Mouse (Mus musculus) neural tube, embryonic 14.5 days (tissue): ENCODE measurements around the gene Crisp2. TPM values are rescaled to one million over a fixed set of nuclear protein-coding genes. Genes with fewer than 3 reads are reported as not detected.

Experiments
- ATAC-seq: fragments of 200-750 bp; cut with Nextera tagmentation; 2 replicates; pipeline ENCODE4 v1.8.0; 2017; ENCODE audit warnings: low read depth, mild to moderate bottlenecking, moderate TSS enrichment, moderate library complexity
- H3K27ac ChIP-seq: fragments of 300-500 bp; sonication (generic); 2 replicates; pipeline ENCODE4 v1.5.1; 2014; ENCODE audit warnings: low read depth, mild to moderate bottlenecking, control low read depth, low read length, moderate library complexity, mixed read lengths
- H3K27me3 ChIP-seq: fragments of 300-500 bp; sonication (generic); 2 replicates; pipeline ENCODE4 v1.6.1; 2014; ENCODE audit warnings: low read length; ENCODE audit not compliant: control insufficient read depth, insufficient read depth
- H3K36me3 ChIP-seq: fragments of 300-500 bp; sonication (generic); 2 replicates; pipeline ENCODE4 v1.6.1; 2014; ENCODE audit warnings: low read length, mixed read lengths; ENCODE audit not compliant: control insufficient read depth, insufficient read depth
- H3K4me1 ChIP-seq: fragments of 300-500 bp; sonication (generic); 2 replicates; pipeline ENCODE4 v1.6.1; 2014; ENCODE audit warnings: low read length; ENCODE audit not compliant: control insufficient read depth, insufficient read depth
- H3K4me2 ChIP-seq: fragments of 300-500 bp; sonication (generic); 2 replicates; pipeline ENCODE4 v1.6.1; 2014; ENCODE audit warnings: mild to moderate bottlenecking, low read depth, low read length, control low read depth
- H3K4me3 ChIP-seq: fragments of 300-500 bp; sonication (generic); 2 replicates; pipeline ENCODE4 v1.5.1; 2014; ENCODE audit warnings: low read depth, low read length, control low read depth, mixed read lengths
- H3K9ac ChIP-seq: fragments of 300-500 bp; sonication (generic); replicated peaks from 2 replicates; pipeline ENCODE4 v1.6.1; 2014; ENCODE audit warnings: low read depth, mild to moderate bottlenecking, control low read depth, low read length, mixed read lengths
- H3K9me3 ChIP-seq: fragments of 300-500 bp; sonication (generic); 2 replicates; pipeline ENCODE4 v1.6.1; 2016; ENCODE audit warnings: low read length; ENCODE audit not compliant: control insufficient read depth
- WGBS: fragments of 180-500 bp; shearing (Covaris S2); extraction: QIAGEN DNeasy Blood & Tissue Kit; methylation state at CpG from one replicate; pipeline ENCODE4 v1.1.7; 2014; 5-methylcytosine and 5-hydroxymethylcytosine counted together
- polyA plus RNA-seq: library from polyadenylated mRNA; unstranded; fragments of >200 nt; fragmentation: Nextera tagmentation; extraction: Ambion mirVana; gene quantifications from 2 replicates; pipeline ENCODE4 v1.2.1, GENCODE M21; 2014

Gene Crisp2
- not detected in 2 replicates for polyA plus RNA-seq

- Histone ChIP-seq H3K9ac (no peak within 1 kb of the TSS), H3K27ac (no peak within 1 kb of the TSS), H3K4me3 (no peak within 1 kb of the TSS), H3K9me3 (no peaks in the 10 kb centered on the region), H3K4me2 (no peak within 1 kb of the TSS), H3K4me1 (no peaks in the 10 kb centered on the region), H3K36me3 (no peaks in the 10 kb centered on the region), H3K27me3 (no peaks in the 10 kb centered on the region)
- WGBS = 72% methylated on average over 2 of the region's 2 CpGs
- no peak for ATAC-seq
Measured at GRCm38 (mm10) chr17:40806953-40807572, at the start of gene Crisp2. TSS of gene Crisp2 (minus strand) at chr17:40807003.

GRCm38 (mm10) chr17:40855065-40855464, 48.3 kb upstream of the Crisp2 start:
- Histone ChIP-seq H3K4me1 (no peaks in the 10 kb centered on the region), H3K27me3 (no peaks in the 10 kb centered on the region), H3K4me3 (no peak overlapping the region), H3K4me2 (no peak overlapping the region), H3K9me3 (no peaks in the 10 kb centered on the region), H3K36me3 (no peaks in the 10 kb centered on the region), H3K27ac (no peak overlapping the region), H3K9ac (no peak overlapping the region)
- no peak for ATAC-seq

GRCm38 (mm10) chr17:40837308-40837707, 30.5 kb upstream of the Crisp2 start:
- Histone ChIP-seq H3K4me1 (no peaks in the 10 kb centered on the region), H3K27ac (no peak overlapping the region), H3K4me3 (no peak overlapping the region), H3K27me3 (no peaks in the 10 kb centered on the region), H3K4me2 (no peak overlapping the region), H3K36me3 (no peaks in the 10 kb centered on the region), H3K9me3 (no peaks in the 10 kb centered on the region), H3K9ac (no peak overlapping the region)
- ATAC-seq = peak; percentile 61; the same call in 1 of the 2 replicates

GRCm38 (mm10) chr17:40831870-40832269, 25.1 kb upstream of the Crisp2 start:
- WGBS = 58% methylated on average over 2 of the region's 2 CpGs
- ATAC-seq = no peak
- no peaks in the 10 kb centered on the region for H3K9me3 ChIP-seq

GRCm38 (mm10) chr17:40824549-40824948, 17.7 kb upstream of the Crisp2 start:
- 59% methylated on average over 8 of the region's 8 CpGs for WGBS
- H3K4me3 ChIP-seq = no peak overlapping the region
- H3K4me2 ChIP-seq = no peak overlapping the region
- H3K4me1 ChIP-seq = no peaks in the 10 kb centered on the region
- no peak for ATAC-seq
- no peak overlapping the region for H3K27ac ChIP-seq
- no peak overlapping the region for H3K9ac ChIP-seq
- H3K27me3 ChIP-seq = no peaks in the 10 kb centered on the region
- no peaks in the 10 kb centered on the region for H3K36me3 ChIP-seq
- no peaks in the 10 kb centered on the region for H3K9me3 ChIP-seq

More at GRCm38 (mm10) chr17:40831870-40832269, 25.1 kb upstream of the Crisp2 start:
- no peak overlapping the region for H3K27ac ChIP-seq
- H3K27me3 ChIP-seq = no peaks in the 10 kb centered on the region
- no peaks in the 10 kb centered on the region for H3K36me3 ChIP-seq
- H3K4me2 ChIP-seq = no peak overlapping the region
- H3K4me1 ChIP-seq = no peaks in the 10 kb centered on the region
- no peak overlapping the region for H3K9ac ChIP-seq
- no peak overlapping the region for H3K4me3 ChIP-seq

- H3K4me3 ChIP-seq = no peak overlapping the region
- no peaks in the 10 kb centered on the region for H3K4me1 ChIP-seq
- H3K9ac ChIP-seq = no peak overlapping the region
- WGBS = 31% methylated on average over 4 of the region's 4 CpGs
- H3K4me2 ChIP-seq = no peak overlapping the region
- ATAC-seq = no peak
- no peak overlapping the region for H3K27ac ChIP-seq
- no peaks in the 10 kb centered on the region for H3K27me3 ChIP-seq
- no peaks in the 10 kb centered on the region for H3K36me3 ChIP-seq
- no peaks in the 10 kb centered on the region for H3K9me3 ChIP-seq
Measured at GRCm38 (mm10) chr17:40823817-40824216, 17.0 kb upstream of the Crisp2 start.

GRCm38 (mm10) chr17:40821477-40821876, 14.7 kb upstream of the Crisp2 start:
- Histone ChIP-seq H3K27ac (no peak overlapping the region), H3K9ac (no peak overlapping the region), H3K4me2 (no peak overlapping the region), H3K4me1 (no peaks in the 10 kb centered on the region), H3K4me3 (no peak overlapping the region), H3K27me3 (no peaks in the 10 kb centered on the region), H3K9me3 (no peaks in the 10 kb centered on the region), H3K36me3 (no peaks in the 10 kb centered on the region)
- 84% methylated on average over 9 of the region's 9 CpGs for WGBS
- ATAC-seq = no peak

- Histone ChIP-seq H3K27ac (no peak overlapping the region), H3K9me3 (no peaks in the 10 kb centered on the region), H3K4me2 (no peak overlapping the region), H3K4me1 (no peaks in the 10 kb centered on the region), H3K4me3 (no peak overlapping the region), H3K9ac (no peak overlapping the region), H3K36me3 (no peaks in the 10 kb centered on the region), H3K27me3 (no peaks in the 10 kb centered on the region)
- WGBS = 75% methylated on average over 4 of the region's 4 CpGs
- no peak for ATAC-seq
Measured at GRCm38 (mm10) chr17:40817340-40817943, 10.6 kb upstream of the Crisp2 start.

GRCm38 (mm10) chr17:40812259-40812658, 5.5 kb upstream of the Crisp2 start:
- H3K9me3 ChIP-seq = no peaks in the 10 kb centered on the region
- WGBS = 76% methylated on average over 2 of the region's 2 CpGs
- no peak overlapping the region for H3K4me3 ChIP-seq
- H3K9ac ChIP-seq = no peak overlapping the region
- no peak overlapping the region for H3K4me2 ChIP-seq
- H3K27me3 ChIP-seq = no peaks in the 10 kb centered on the region
- ATAC-seq = no peak
- no peaks in the 10 kb centered on the region for H3K36me3 ChIP-seq
- H3K4me1 ChIP-seq = no peaks in the 10 kb centered on the region
- H3K27ac ChIP-seq = no peak overlapping the region
